Comparison of ENCODE assay signal across 10 mouse cellular contexts in genomic region chr11:35948457-35948881, GRCm38 (mm10). TPM values are rescaled to one million over a fixed set of nuclear protein-coding genes. Genes with fewer than 3 reads are reported as not detected.
DNase-seq lines count a peak whose midpoint lies in the region; ATAC-seq and TF ChIP-seq lines count a peak whose summit lies in the region.
"Had no signal": no experiment of that assay in that cellular context is flagged by ENCODE, and none has a peak within 500 bp of the region (broad histone marks: within the 10 kb centered on the region; RNA-seq: fewer than 3 reads in every experiment).

No protein-coding gene starts in this region.

- no peaks in the 10 kb centered on the region for H3K9me3 ChIP-seq in limb, embryonic 12.5 days
- H3K9me3 ChIP-seq in limb, embryonic 10.5 days (replicated peaks) = no peaks in the 10 kb centered on the region
- no peaks in the 10 kb centered on the region for H3K9me3 ChIP-seq in forebrain, embryonic 16.5 days (ENCODE audit: control insufficient read depth, low read length)
- no peaks in the 10 kb centered on the region for H3K9me3 ChIP-seq in midbrain, embryonic 12.5 days

- H3K36me3 ChIP-seq in limb, embryonic 12.5 days = no peaks in the 10 kb centered on the region
- H3K36me3 ChIP-seq in limb, embryonic 10.5 days = no peaks in the 10 kb centered on the region
- no peaks in the 10 kb centered on the region for H3K36me3 ChIP-seq in forebrain, embryonic 16.5 days (ENCODE audit: control insufficient read depth, insufficient read depth)
- no peaks in the 10 kb centered on the region for H3K36me3 ChIP-seq in midbrain, embryonic 12.5 days

- no peak overlapping the region for H3K4me3 ChIP-seq in limb, embryonic 12.5 days (replicated peaks)
- H3K4me3 ChIP-seq in limb, embryonic 10.5 days = no peak overlapping the region
- H3K4me3 ChIP-seq in forebrain, embryonic 16.5 days (replicated peaks; ENCODE audit: low read length) = no peak overlapping the region
- H3K4me3 ChIP-seq in midbrain, embryonic 12.5 days = no peak overlapping the region

- TF ChIP-seq POLR2A in brain, embryonic 14.5 days (IDR thresholded peaks at IDR 0.05; ENCODE audit: borderline replicate concordance, extremely low read depth, insufficient read depth, insufficient read length, poor library complexity, severe bottlenecking) = no peak

- no peak overlapping the region for H3K9ac ChIP-seq in limb, embryonic 12.5 days (replicated peaks)
- no peak overlapping the region for H3K9ac ChIP-seq in forebrain, embryonic 16.5 days (replicated peaks; ENCODE audit: low read depth, low read length)
- no peak overlapping the region for H3K9ac ChIP-seq in midbrain, embryonic 12.5 days (replicated peaks)

- no peaks in the 10 kb centered on the region for H3K27me3 ChIP-seq in limb, embryonic 12.5 days
- H3K27me3 ChIP-seq in limb, embryonic 10.5 days (ENCODE audit: low read depth, poor library complexity, severe bottlenecking) = no peaks in the 10 kb centered on the region
- no peaks in the 10 kb centered on the region for H3K27me3 ChIP-seq in forebrain, embryonic 16.5 days (replicated peaks; ENCODE audit: control insufficient read depth, insufficient read depth, low read length)
- no peaks in the 10 kb centered on the region for H3K27me3 ChIP-seq in midbrain, embryonic 12.5 days

- H3K4me2 ChIP-seq in limb, embryonic 12.5 days = no peak overlapping the region
- no peak overlapping the region for H3K4me2 ChIP-seq in forebrain, embryonic 16.5 days (ENCODE audit: low read length)
- no peak overlapping the region for H3K4me2 ChIP-seq in midbrain, embryonic 12.5 days (replicated peaks)

- ATAC-seq in limb, embryonic 12.5 days (ENCODE audit: insufficient number of reproducible peaks, insufficient read depth, low FRiP score, low TSS enrichment, low read depth) = 0 out of 2 replicates have a peak, but pooled peaks have one; percentile 17
- ATAC-seq in forebrain, embryonic 16.5 days = peak; percentile 68
- peak; percentile 63 for ATAC-seq in midbrain, embryonic 12.5 days (ENCODE audit: low FRiP score, low read depth)

- TF ChIP-seq CTCF in brain, embryonic 14.5 days (IDR thresholded peaks at IDR 0.05; ENCODE audit: borderline replicate concordance, extremely low read depth, insufficient read depth, insufficient read length) = no peak

- peaks cover 3% of the 10 kb centered on the region; the same call in 1 of the 2 replicates for H3K4me1 ChIP-seq in limb, embryonic 12.5 days (replicated peaks)
- 0 out of 2 replicates have a peak, but pooled peaks cover 6% of the 10 kb centered on the region for H3K4me1 ChIP-seq in limb, embryonic 10.5 days
- H3K4me1 ChIP-seq in forebrain, embryonic 16.5 days (replicated peaks; ENCODE audit: control insufficient read depth, insufficient read depth, low read length) = peaks cover 3% of the 10 kb centered on the region; the same call in 1 of the 2 replicates
- H3K4me1 ChIP-seq in midbrain, embryonic 12.5 days = peaks cover 17% of the 10 kb centered on the region

- DNase-seq in limb, embryonic 10.5 days (ENCODE audit: low spot score) = no peak
- peak; percentile 78 for DNase-seq in brain, embryonic 14.5 days (ENCODE audit: low read depth)
- DNase-seq in urinary bladder, postnatal 14 days (ENCODE audit: low spot score) = no peak
- no peak for DNase-seq in left cerebral cortex, adult 18-20 months (ENCODE audit: low spot score in 2 of 2)
- DNase-seq in frontal cortex, postnatal 25 days (ENCODE audit: low spot score in 2 of 2) = no peak
- DNase-seq: right cerebral cortex, postnatal 25 days; thymus, postnatal 4 days had no signal

- WGBS in limb, embryonic 12.5 days = 55% methylated on average over 6 of the region's 6 CpGs
- 61% methylated on average over 6 of the region's 6 CpGs for WGBS in limb, embryonic 10.5 days
- WGBS in forebrain, embryonic 16.5 days = 17% methylated on average over 6 of the region's 6 CpGs
- WGBS in midbrain, embryonic 12.5 days = 15% methylated on average over 6 of the region's 6 CpGs

- H3K27ac ChIP-seq in limb, embryonic 12.5 days = no peak overlapping the region
- H3K27ac ChIP-seq in limb, embryonic 10.5 days = no peak overlapping the region
- H3K27ac ChIP-seq in forebrain, embryonic 16.5 days (ENCODE audit: low read length) = no peak overlapping the region
- no peak overlapping the region for H3K27ac ChIP-seq in midbrain, embryonic 12.5 days (replicated peaks)

RNA-seq across cellular contexts. Expression of gene Wwc1, which starts 31.9 kb away (rescaled TPM):
- polyA plus RNA-seq in limb, embryonic 12.5 days (2016; fragmentation: Nextera tagmentation; extraction: Ambion mirVana) = 3.5 and 5.3 TPM in 2 replicates
- 1.9 and 2.2 TPM in 2 replicates for polyA plus RNA-seq in limb, embryonic 10.5 days (2016; fragmentation: Nextera tagmentation; extraction: Ambion mirVana)
- polyA plus RNA-seq in brain, embryonic 14.5 days (2012; rRNA removed) = 39.4 and 45.1 TPM in 2 replicates
- polyA plus RNA-seq in forebrain, embryonic 16.5 days (2015; fragmentation: Nextera tagmentation; extraction: Ambion mirVana) = 10.2 and 14.9 TPM in 2 replicates
- 7.4 and 8.3 TPM in 2 replicates for polyA plus RNA-seq in midbrain, embryonic 12.5 days (2016; fragmentation: Nextera tagmentation; extraction: Ambion mirVana)
- 100 to 1,000 TPM; 118 to 119 TPM for total RNA-seq in left cerebral cortex, adult 18-20 months (2021)

Comparison
In these comparisons a context has a peak if more than half of its experiments do, and no peak if none do; other contexts are left out.
1. ATAC-seq: peak in every context shown above with its lines; median percentile 68 in forebrain, embryonic 16.5 days; 63 in midbrain, embryonic 12.5 days; 17 in limb, embryonic 12.5 days.